Mouse (Mus musculus) midbrain, postnatal 0 days (tissue): ENCODE results near the gene Odf2l. TPM values are rescaled to one million over a fixed set of nuclear protein-coding genes. Genes with fewer than 3 reads are reported as not detected.

Experiments used
- ATAC-seq: fragments of 200-750 bp; cut with Nextera tagmentation; 2 replicates; pipeline ENCODE4 v1.8.0; 2017; ENCODE audit warnings: moderate number of reproducible peaks, mild to moderate bottlenecking, moderate TSS enrichment, moderate library complexity; ENCODE audit not compliant: low FRiP score
- DNase-seq: peaks from one replicate; pipeline ENCODE4 v3.0.0-alpha.2; 2015; ENCODE audit warnings: low spot score
- H3K27ac ChIP-seq: fragments of 300-500 bp; sonication (generic); 2 replicates; pipeline ENCODE4 v1.5.1; 2014; ENCODE audit warnings: low read depth, mild to moderate bottlenecking, low read length, mixed read lengths
- H3K27me3 ChIP-seq: fragments of 300-500 bp; sonication (generic); 2 replicates; pipeline ENCODE4 v1.6.1; 2014; ENCODE audit warnings: low read length, control low read depth, mixed read lengths; ENCODE audit not compliant: insufficient read depth
- H3K36me3 ChIP-seq: fragments of 300-500 bp; sonication (generic); 2 replicates; pipeline ENCODE4 v1.6.1; 2014; ENCODE audit warnings: low read length, control low read depth, mixed read lengths; ENCODE audit not compliant: insufficient read depth
- H3K4me1 ChIP-seq: fragments of 300-500 bp; sonication (generic); 2 replicates; pipeline ENCODE4 v1.6.1; 2014; ENCODE audit warnings: mild to moderate bottlenecking, control low read depth, antibody characterized with exemption, low read length, mixed read lengths; ENCODE audit not compliant: insufficient read depth
- H3K4me2 ChIP-seq: fragments of 300-500 bp; sonication (generic); 2 replicates; pipeline ENCODE4 v1.6.1; 2014; ENCODE audit warnings: low read depth, mild to moderate bottlenecking, low read length, mixed read lengths; ENCODE audit not compliant: poor library complexity, severe bottlenecking
- H3K4me3 ChIP-seq: fragments of 300-500 bp; sonication (generic); 2 replicates; pipeline ENCODE4 v1.5.1; 2014; ENCODE audit warnings: low read depth, mild to moderate bottlenecking, low read length, moderate library complexity
- H3K9ac ChIP-seq: fragments of 300-500 bp; sonication (generic); replicated peaks from 2 replicates; pipeline ENCODE4 v1.6.1; 2014; ENCODE audit warnings: mild to moderate bottlenecking, low read length, moderate library complexity, mixed read lengths; ENCODE audit not compliant: poor library complexity, severe bottlenecking
- H3K9me3 ChIP-seq: fragments of 300-500 bp; sonication (generic); 2 replicates; pipeline ENCODE4 v1.6.1; 2016; ENCODE audit warnings: low read length, control low read depth
- CTCF ChIP-seq: IDR thresholded peaks from 2 replicates; pipeline ENCODE4 v1.5.1; 2016; ENCODE audit warnings: antibody characterized with exemption, mild to moderate bottlenecking
- WGBS: fragments of 180-500 bp; shearing (Covaris S2); extraction: QIAGEN DNeasy Blood & Tissue Kit; methylation state at CpG from one replicate; pipeline ENCODE4 v1.1.7; 2014; 5-methylcytosine and 5-hydroxymethylcytosine counted together
- polyA plus RNA-seq: library from polyadenylated mRNA; unstranded; fragments of >200 nt; fragmentation: Nextera tagmentation; extraction: Ambion mirVana; gene quantifications from 2 replicates; pipeline ENCODE4 v1.2.1, GENCODE M21; 2015
- total RNA-seq: library from RNA; depleted of rRNA; stranded (reverse); fragments of >200 nt; gene quantifications from 2 replicates; pipeline ENCODE4 v1.2.3, GENCODE M21; 2014

The Odf2l gene
- total and polyA plus RNA-seq, 2 experiments from 2014 or later = 9.4 to 10.6 TPM

DNA sequence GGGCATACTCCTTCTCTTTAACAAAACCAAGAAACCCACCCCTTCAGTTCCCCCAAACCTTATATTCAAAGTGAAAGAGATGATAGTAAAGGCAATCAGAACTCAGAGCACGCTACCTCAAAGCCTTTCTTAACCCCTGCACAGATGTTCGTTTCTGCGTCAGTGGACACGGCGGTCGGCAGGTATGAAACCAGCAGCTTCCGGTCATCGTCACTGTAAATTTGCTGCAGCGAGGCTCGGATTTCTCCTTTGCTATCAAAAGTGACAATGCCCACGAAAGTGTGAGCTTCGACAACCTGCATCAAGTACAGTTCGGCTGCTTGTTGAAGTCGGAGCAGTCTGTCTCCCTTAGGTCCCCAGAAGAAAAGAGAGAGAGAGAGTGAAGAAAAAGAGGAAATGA lies 32.2 kb upstream of the Odf2l start:
- Histone ChIP-seq H3K27ac (no peak overlapping the region), H3K9me3 (no peaks in the 10 kb centered on the region), H3K9ac (no peak overlapping the region), H3K27me3 (no peaks in the 10 kb centered on the region), H3K4me2 (no peak overlapping the region), H3K36me3 (no peaks in the 10 kb centered on the region), H3K4me3 (no peak overlapping the region), H3K4me1 (no peaks in the 10 kb centered on the region)
- no peak for ATAC-seq
- TF ChIP-seq CTCF = no peak
- WGBS = 94% methylated on average over 14 of the region's 14 CpGs
- DNase-seq = no peak

DNA sequence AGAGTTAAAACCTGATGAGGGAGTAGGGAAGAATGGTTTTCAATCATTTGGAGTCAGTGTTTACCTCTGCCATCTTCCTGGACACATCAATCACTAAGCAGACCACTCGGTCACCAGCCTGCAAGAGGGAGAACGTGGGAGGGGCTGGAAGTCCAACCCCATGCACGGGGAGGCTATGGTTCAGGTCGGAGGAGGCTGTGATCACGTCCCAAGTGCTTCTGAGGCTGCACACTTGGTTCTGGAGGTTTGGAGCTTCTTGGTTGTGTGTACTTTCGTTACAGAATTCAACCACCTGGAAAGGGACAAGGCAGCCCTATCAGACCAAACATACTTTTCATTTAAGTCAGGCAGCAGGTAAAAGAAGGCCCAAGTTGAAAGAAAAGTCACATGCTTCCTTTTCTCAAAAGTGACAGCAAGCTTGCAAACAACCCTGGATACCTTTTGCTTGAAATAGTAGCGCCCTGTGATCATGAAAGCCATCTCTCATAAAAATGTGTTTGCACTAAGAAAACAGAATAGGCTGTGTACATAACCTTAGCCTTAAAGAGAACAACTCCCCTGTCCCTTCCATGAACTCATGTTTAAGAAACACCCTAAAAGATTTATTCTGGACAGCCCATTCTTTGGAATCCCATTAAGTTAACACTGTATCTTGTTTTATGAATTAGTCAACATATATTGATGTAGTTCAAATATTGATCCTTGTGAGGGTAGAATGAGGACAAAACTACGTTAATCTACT lies 30.4 kb upstream of the Odf2l start:
- H3K4me2 ChIP-seq = no peak overlapping the region
- H3K36me3 ChIP-seq = no peaks in the 10 kb centered on the region
- WGBS = 81% methylated on average over 8 of the region's 8 CpGs
- no peak overlapping the region for H3K27ac ChIP-seq
- no peak for TF ChIP-seq CTCF
- no peak overlapping the region for H3K9ac ChIP-seq
- H3K4me1 ChIP-seq = no peaks in the 10 kb centered on the region
- no peak overlapping the region for H3K4me3 ChIP-seq
- no peaks in the 10 kb centered on the region for H3K27me3 ChIP-seq
- no peaks in the 10 kb centered on the region for H3K9me3 ChIP-seq
- ATAC-seq = no peak
- DNase-seq = no peak

DNA sequence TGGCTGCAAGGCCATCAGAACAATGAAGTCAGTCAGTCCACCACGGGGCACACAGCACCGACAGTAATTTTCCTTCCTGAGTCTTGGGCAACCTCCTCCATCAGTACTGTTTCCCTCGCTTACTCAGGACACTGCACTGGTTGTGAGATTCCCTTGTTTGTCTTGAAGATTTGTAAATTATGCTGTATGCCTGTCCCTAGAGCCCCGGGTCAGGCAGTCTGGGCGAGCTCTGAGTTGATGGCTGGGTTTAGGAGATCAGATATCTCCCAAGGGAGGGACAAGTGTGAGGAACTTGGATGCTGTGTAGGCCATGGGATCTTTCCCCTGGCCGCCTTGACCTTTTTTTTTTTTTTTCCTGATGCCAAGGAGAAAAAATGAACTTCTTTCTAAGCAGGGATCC lies 19.1 kb upstream of the Odf2l start, which contains the start of gene Clca2:
Clca2 (minus strand) TSS at position 153 of the 400 bp plus-strand sequence.
- DNase-seq (no peak), ATAC-seq (no peak)
- H3K4me2 ChIP-seq = no peak within 1 kb of the TSS
- H3K4me3 ChIP-seq = no peak within 1 kb of the TSS
- H3K27me3 ChIP-seq = no peaks in the 10 kb centered on the region
- no peaks in the 10 kb centered on the region for H3K36me3 ChIP-seq
- no peak within 1 kb of the TSS for H3K9ac ChIP-seq
- 84% methylated on average over 6 of the region's 6 CpGs for WGBS
- no peaks in the 10 kb centered on the region for H3K4me1 ChIP-seq
- TF ChIP-seq CTCF = no peak
- no peak within 1 kb of the TSS for H3K27ac ChIP-seq
- H3K9me3 ChIP-seq = no peaks in the 10 kb centered on the region

DNA sequence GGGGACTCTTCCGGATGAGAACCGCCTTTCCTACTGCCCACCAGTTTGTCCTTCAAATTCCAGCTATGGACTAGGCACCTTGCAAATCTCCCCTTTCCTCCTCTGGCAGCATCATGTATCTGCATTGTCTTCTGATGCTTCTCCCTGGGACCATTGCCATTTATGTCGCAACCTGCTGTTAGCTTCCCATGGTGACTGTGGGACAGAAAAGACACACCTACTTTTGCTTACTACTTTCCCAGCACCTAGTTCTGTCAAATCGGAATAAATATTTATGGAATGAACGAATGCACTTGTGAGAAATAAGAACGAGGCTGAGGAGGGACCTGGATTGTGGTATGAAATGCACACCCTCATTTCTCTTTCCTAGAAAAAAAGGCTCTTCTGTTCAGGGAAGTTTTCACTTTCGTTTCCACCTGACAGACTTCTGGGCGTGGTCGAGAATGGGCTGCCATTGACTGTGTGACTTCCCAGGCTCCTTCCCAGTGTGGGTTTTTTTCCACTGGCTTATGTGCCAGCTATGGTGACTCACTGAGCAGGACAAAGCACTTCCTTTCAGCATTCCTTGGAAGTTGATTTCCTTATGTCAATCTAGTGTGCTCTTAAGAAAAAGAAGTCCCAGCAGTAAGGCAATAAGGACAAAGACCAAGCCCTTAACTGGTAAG lies 16.4 kb upstream of the Odf2l start:
- ATAC-seq = no peak
- Histone ChIP-seq H3K36me3 (no peaks in the 10 kb centered on the region), H3K4me1 (no peaks in the 10 kb centered on the region), H3K9ac (no peak overlapping the region), H3K27ac (no peak overlapping the region), H3K4me2 (no peak overlapping the region), H3K9me3 (no peaks in the 10 kb centered on the region), H3K27me3 (no peaks in the 10 kb centered on the region), H3K4me3 (no peak overlapping the region)
- 85% methylated on average over 9 of the region's 9 CpGs for WGBS
- DNase-seq = no peak
- no peak for TF ChIP-seq CTCF

DNA sequence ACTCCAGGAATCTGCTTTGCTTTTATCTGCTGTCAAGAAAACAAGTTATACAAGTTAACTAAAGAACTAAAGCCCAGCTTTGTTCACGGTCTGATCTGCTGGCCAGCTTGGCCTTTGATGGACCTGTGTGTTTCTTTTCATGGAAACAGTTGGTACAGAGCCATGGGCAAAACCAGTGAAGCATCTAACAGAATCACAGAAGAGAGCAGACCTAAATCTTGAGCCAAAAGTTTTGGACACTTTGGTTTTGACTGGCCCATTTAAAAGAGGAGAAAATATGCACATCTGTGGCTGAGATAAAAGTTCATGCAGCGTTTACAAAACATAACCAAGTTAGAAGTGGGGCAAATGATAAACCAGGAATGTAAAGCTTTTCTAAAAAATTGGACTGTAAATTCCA lies 15.1 kb upstream of the Odf2l start:
- 72% methylated on average over 2 of the region's 2 CpGs for WGBS

DNA sequence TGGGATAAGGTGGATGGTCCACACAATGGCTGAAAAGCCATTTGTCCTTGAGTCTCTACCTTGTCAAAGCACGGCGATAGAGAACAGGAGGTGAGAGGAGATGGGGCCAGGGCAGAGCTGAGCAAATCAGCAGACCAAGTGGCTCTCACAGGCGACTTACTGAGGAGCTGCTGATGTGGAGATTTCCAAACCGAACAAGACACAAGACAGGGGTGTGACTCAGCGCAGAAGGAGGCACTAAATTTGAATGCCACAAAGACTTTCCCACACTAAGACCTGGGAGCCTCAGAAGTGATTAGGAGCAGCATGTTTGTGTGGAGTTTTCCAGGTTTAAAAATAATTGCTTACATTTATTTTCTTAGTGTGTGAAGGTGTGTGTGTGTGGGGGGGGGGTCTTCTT lies 14.6 kb upstream of the Odf2l start:
- DNase-seq = no peak
- ATAC-seq = no peak
- H3K4me1 ChIP-seq = no peaks in the 10 kb centered on the region
- H3K4me2 ChIP-seq = no peak overlapping the region
- no peak overlapping the region for H3K27ac ChIP-seq
- H3K9me3 ChIP-seq = no peaks in the 10 kb centered on the region
- TF ChIP-seq CTCF = no peak
- WGBS = 79% methylated on average over 5 of the region's 5 CpGs
- no peaks in the 10 kb centered on the region for H3K27me3 ChIP-seq
- H3K4me3 ChIP-seq = no peak overlapping the region
- no peak overlapping the region for H3K9ac ChIP-seq
- no peaks in the 10 kb centered on the region for H3K36me3 ChIP-seq

More for the DNA sequence above, 15.1 kb upstream of the Odf2l start:
- ATAC-seq = no peak
- Histone ChIP-seq H3K27me3 (no peaks in the 10 kb centered on the region), H3K4me3 (no peak overlapping the region), H3K9ac (no peak overlapping the region), H3K27ac (no peak overlapping the region), H3K36me3 (no peaks in the 10 kb centered on the region), H3K9me3 (no peaks in the 10 kb centered on the region), H3K4me2 (no peak overlapping the region), H3K4me1 (no peaks in the 10 kb centered on the region)
- TF ChIP-seq CTCF = no peak
- no peak for DNase-seq
